Mouse (Mus musculus) CH12.LX (cell line): ENCODE data around the gene Celf2. TPM values are rescaled to one million over a fixed set of nuclear protein-coding genes. Genes with fewer than 3 reads are reported as not detected.
A peak's percentile ranks its signal among the peaks of the same experiment; 100 is the strongest.

Experiments
- DNase-seq: peaks from one replicate; pipeline ENCODE4 v3.0.0-alpha.2; 2013; ENCODE audit errors: extremely low read depth
- H3K27ac ChIP-seq: 2 replicates; pipeline ENCODE4 v1.5.1; 2012; ENCODE audit warnings: low read depth, mild to moderate bottlenecking, control low read depth, moderate library complexity; ENCODE audit not compliant: insufficient read depth
- H3K27me3 ChIP-seq: replicated peaks from 2 replicates; pipeline ENCODE3; 2012; ENCODE audit warnings: inconsistent platforms
- H3K36me3 ChIP-seq, 2 experiments: replicated peaks in 1 of 2; 2 replicates each; pipeline versions ENCODE3 to v1.6.1; 2012; ENCODE audit warnings: inconsistent platforms in 1 of 2, low read length in 1 of 2, mild to moderate bottlenecking in 1 of 2, mixed read lengths in 1 of 2, moderate library complexity in 1 of 2; ENCODE audit not compliant: control insufficient read depth in 1 of 2, insufficient read depth in 1 of 2
- H3K4me1 ChIP-seq, 2 experiments: 2 replicates each; pipeline ENCODE4 v1.6.1; 2012; ENCODE audit warnings: inconsistent platforms in 1 of 2, moderate library complexity in 1 of 2; ENCODE audit not compliant: insufficient read depth in 2 of 2, control insufficient read depth in 1 of 2
- H3K4me2 ChIP-seq: 2 replicates; pipeline ENCODE4 v1.6.1; 2012; ENCODE audit warnings: low read depth, mild to moderate bottlenecking, control low read depth; ENCODE audit not compliant: poor library complexity, insufficient read depth, severe bottlenecking
- H3K4me3 ChIP-seq, 3 experiments: fragments of 150-350 bp in 1 of 3; sonication (generic) in 1 of 3; replicated peaks in 1 of 3; 2 replicates each; pipeline versions ENCODE3 to v1.5.1; 2011 to 2012; ENCODE audit warnings: low read depth in 2 of 3, low read length in 2 of 3, mild to moderate bottlenecking in 2 of 3, moderate library complexity in 2 of 3, control low read depth in 1 of 3, improper control_type of control experiment in 1 of 3, inconsistent platforms in 1 of 3, mixed read lengths in 1 of 3; ENCODE audit not compliant: poor library complexity in 1 of 3
- H3K79me2 ChIP-seq: replicated peaks from 2 replicates; pipeline ENCODE4 v1.6.1; 2012; ENCODE audit warnings: mild to moderate bottlenecking, moderate library complexity; ENCODE audit not compliant: control insufficient read depth, poor library complexity, insufficient read depth, severe bottlenecking; ENCODE audit errors: extremely low read depth
- H3K9ac ChIP-seq: 2 replicates; pipeline ENCODE4 v1.6.1; 2012; ENCODE audit warnings: low read depth, mild to moderate bottlenecking, control low read depth, moderate library complexity; ENCODE audit not compliant: insufficient read depth
- H3K9me3 ChIP-seq: replicated peaks from 2 replicates; pipeline ENCODE3; 2012; ENCODE audit warnings: low read length, inconsistent platforms, mixed read lengths
- BHLHE40 ChIP-seq: IDR thresholded peaks from 2 replicates; pipeline ENCODE4 v1.6.1; 2011; ENCODE audit warnings: mild to moderate bottlenecking, low read depth, low read length, improper control_type of control experiment
- CHD1 ChIP-seq: IDR thresholded peaks from 2 replicates; pipeline ENCODE4 v1.6.1; 2012; ENCODE audit warnings: low read depth, low read length, improper control_type of control experiment, inconsistent platforms
- CTCF ChIP-seq, 2 experiments: IDR thresholded peaks in 1 of 2; conservative IDR thresholded peaks in 1 of 2; 2 replicates each; pipeline ENCODE4 v1.5.1; 2011 to 2012; ENCODE audit warnings: low read depth in 2 of 2, low read length in 2 of 2, improper control_type of control experiment in 1 of 2, inconsistent platforms in 1 of 2, mild to moderate bottlenecking in 1 of 2, moderate library complexity in 1 of 2
- EP300 ChIP-seq: IDR thresholded peaks from 2 replicates; pipeline ENCODE4 v1.6.1; 2011; ENCODE audit warnings: low read length, improper control_type of control experiment
- ETS1 ChIP-seq: conservative IDR thresholded peaks from 2 replicates; pipeline ENCODE4 v1.6.1; 2012; ENCODE audit warnings: low read depth, mild to moderate bottlenecking, inconsistent platforms, low read length, improper control_type of control experiment, moderate library complexity
- GABPA ChIP-seq: IDR thresholded peaks from 2 replicates; pipeline ENCODE4 v1.6.1; 2012; ENCODE audit warnings: low read depth, low read length, improper control_type of control experiment, inconsistent platforms; ENCODE audit not compliant: insufficient replicate concordance
- IRF4 ChIP-seq: IDR thresholded peaks from 2 replicates; pipeline ENCODE4 v1.6.1; 2014; ENCODE audit warnings: low read depth, mild to moderate bottlenecking, inconsistent platforms, low read length, improper control_type of control experiment
- JUN ChIP-seq: IDR thresholded peaks from 2 replicates; pipeline ENCODE4 v1.6.1; 2011; ENCODE audit warnings: low read depth, mild to moderate bottlenecking, low read length, improper control_type of control experiment, moderate library complexity; ENCODE audit not compliant: insufficient read depth
- KAT2A ChIP-seq: IDR thresholded peaks from 2 replicates; pipeline ENCODE4 v1.6.1; 2012; ENCODE audit warnings: low read length, improper control_type of control experiment, inconsistent platforms; ENCODE audit not compliant: insufficient replicate concordance
- MAFK ChIP-seq: IDR thresholded peaks from 2 replicates; pipeline ENCODE4 v1.6.1; 2011; ENCODE audit warnings: low read length, improper control_type of control experiment; ENCODE audit not compliant: insufficient replicate concordance
- MAX ChIP-seq: IDR thresholded peaks from 2 replicates; pipeline ENCODE4 v1.6.1; 2011; ENCODE audit warnings: low read length, improper control_type of control experiment
- MAZ ChIP-seq: IDR thresholded peaks from 2 replicates; pipeline ENCODE4 v1.6.1; 2012; ENCODE audit warnings: low read depth, mild to moderate bottlenecking, inconsistent platforms, low read length, improper control_type of control experiment, moderate library complexity
- NELFE ChIP-seq: IDR thresholded peaks from 2 replicates; pipeline ENCODE4 v1.6.1; 2011; ENCODE audit warnings: low read depth, low read length, improper control_type of control experiment
- NRF1 ChIP-seq: IDR thresholded peaks from 2 replicates; pipeline ENCODE4 v1.6.1; 2014; ENCODE audit warnings: low read depth, mild to moderate bottlenecking, inconsistent platforms, low read length, improper control_type of control experiment, moderate library complexity
- RAD21 ChIP-seq: IDR thresholded peaks from 2 replicates; pipeline ENCODE4 v1.6.1; 2011; ENCODE audit warnings: low read depth, mild to moderate bottlenecking, low read length, improper control_type of control experiment, moderate library complexity
- SIN3A ChIP-seq: IDR thresholded peaks from 2 replicates; pipeline ENCODE4 v1.6.1; 2012; ENCODE audit warnings: low read length, improper control_type of control experiment, inconsistent platforms
- TBP ChIP-seq: conservative IDR thresholded peaks from 2 replicates; pipeline ENCODE4 v1.6.1; 2011; ENCODE audit warnings: low read depth, low read length, improper control_type of control experiment
- TCF12 ChIP-seq: IDR thresholded peaks from 2 replicates; pipeline ENCODE4 v1.6.1; 2014; ENCODE audit warnings: low read depth, mild to moderate bottlenecking, inconsistent platforms, low read length, improper control_type of control experiment
- USF1 ChIP-seq: IDR thresholded peaks from 2 replicates; pipeline ENCODE4 v1.6.1; 2014; ENCODE audit warnings: low read depth, mild to moderate bottlenecking, inconsistent platforms, low read length, improper control_type of control experiment
- dilution Hi-C: fragments of 300-500 bp; cut with MboI; formaldehyde crosslinking; loops from 2 replicates; pipeline ENCODE4 v1.14.3; 2020; ENCODE audit warnings: low sequenced_read_pairs; ENCODE audit not compliant: extremely low pct_unique_long_range_greater_than_20kb, extremely low pct_ligation_motif_present
- in situ Hi-C: fragments of 300-500 bp; cut with MboI; formaldehyde crosslinking; loops from 3 replicates; pipeline ENCODE4 v1.14.3; 2019; ENCODE audit warnings: low sequenced_read_pairs, low pct_ligation_motif_present, low pct_unique_long_range_greater_than_20kb, mixed read lengths
- polyA plus RNA-seq: library from polyadenylated mRNA; unstranded; fragments of >175 nt; gene quantifications from 2 replicates; pipeline ENCODE4 v1.2.1, GENCODE M21; 2012; ENCODE audit warnings: low read depth; ENCODE audit not compliant: insufficient read length
- total RNA-seq, 2 experiments: library from RNA; depleted of rRNA; stranded (reverse); fragments of 300-350 nt in 1 of 2; fragments of >200 nt in 1 of 2; gene quantifications; 2 replicates each; pipeline ENCODE4 v1.2.3; 2012 to 2014

Gene Celf2
- total and polyA plus RNA-seq, 3 experiments: 51.0 to 143 (median 103) TPM

GRCm38 (mm10) chr2:7328018-7328899 is 181.1 kb downstream of the Celf2 start:
- DNase-seq: no peak
- dilution Hi-C loops: no loop called here
- Histone ChIP-seq H3K4me3 (no peak overlapping the region), H3K27me3 (no peaks in the 10 kb centered on the region), H3K9ac (no peak overlapping the region), H3K9me3 (no peaks in the 10 kb centered on the region), H3K4me1 (no peaks in the 10 kb centered on the region), H3K79me2 (no peaks in the 10 kb centered on the region), H3K4me2 (no peak overlapping the region), H3K27ac (no peak overlapping the region), H3K36me3 (no peaks in the 10 kb centered on the region)
- TF ChIP-seq JUN (no peak), EP300 (no peak), NRF1 (no peak), USF1 (no peak), SIN3A (no peak), ETS1 (no peak), TBP (no peak)
- in situ Hi-C loops: no loop called here

GRCm38 (mm10) chr2:7319760-7320159 is 189.6 kb downstream of the Celf2 start:
- H3K27ac ChIP-seq: no peak overlapping the region
- H3K27me3 ChIP-seq: no peaks in the 10 kb centered on the region
- in situ Hi-C loops: no loop called here
- no peaks in the 10 kb centered on the region for H3K9me3 ChIP-seq
- no peaks in the 10 kb centered on the region for H3K36me3 ChIP-seq
- H3K9ac ChIP-seq: no peak overlapping the region
- H3K4me3 ChIP-seq: no peak overlapping the region
- H3K4me1 ChIP-seq: no peaks in the 10 kb centered on the region
- no peak for DNase-seq
- TF ChIP-seq RAD21: no peak
- no peak for TF ChIP-seq ETS1
- no peak for TF ChIP-seq SIN3A
- no peak for TF ChIP-seq CHD1
- no peak for TF ChIP-seq MAZ
- TF ChIP-seq NRF1: no peak
- no peaks in the 10 kb centered on the region for H3K79me2 ChIP-seq
- dilution Hi-C loops: no loop called here
- H3K4me2 ChIP-seq: no peak overlapping the region

- Histone ChIP-seq H3K9me3 (no peaks in the 10 kb centered on the region), H3K4me3 (no peak overlapping the region), H3K4me1 (no peaks in the 10 kb centered on the region), H3K36me3 (no peaks in the 10 kb centered on the region), H3K79me2 (no peaks in the 10 kb centered on the region), H3K27me3 (no peaks in the 10 kb centered on the region), H3K27ac (no peak overlapping the region), H3K9ac (no peak overlapping the region), H3K4me2 (peak overlapping the region; percentile 13)
- in situ Hi-C loops: no loop called here
- no peak for TF ChIP-seq CTCF (conservative IDR thresholded peaks at IDR 0.05 in 1 of 2, IDR thresholded peaks at IDR 0.05 in 1 of 2; ENCODE audit: low read depth in 2 of 2, low read length in 2 of 2)
- TF ChIP-seq NELFE: no peak
- no peak for TF ChIP-seq MAFK
- TF ChIP-seq BHLHE40: no peak
- TF ChIP-seq RAD21: no peak
- TF ChIP-seq TCF12: no peak
- TF ChIP-seq GABPA: no peak
- TF ChIP-seq KAT2A: no peak
- TF ChIP-seq ETS1: no peak
- no peak for TF ChIP-seq MAX
- no peak for TF ChIP-seq IRF4
- dilution Hi-C loops: no loop called here
- no peak for DNase-seq
Measured at GRCm38 (mm10) chr2:7311776-7312175, 197.6 kb downstream of the Celf2 start.
